Mouse (Mus musculus) ES-Bruce4 (cell line): ENCODE data around the gene Lrig2.

ENCODE experiments used
- CTCF ChIP-seq: IDR thresholded peaks from one replicate; pipeline ENCODE4 v1.8.1; 2011; ENCODE audit warnings: low read depth, low read length
- EP300 ChIP-seq: IDR thresholded peaks from 2 replicates; pipeline ENCODE4 v1.6.1; 2011; ENCODE audit warnings: low read depth, low read length; ENCODE audit not compliant: insufficient read depth
- POLR2A ChIP-seq: IDR thresholded peaks from one replicate; pipeline ENCODE4 v1.8.1; 2011; ENCODE audit warnings: low read length; ENCODE audit not compliant: insufficient read depth

DNA sequence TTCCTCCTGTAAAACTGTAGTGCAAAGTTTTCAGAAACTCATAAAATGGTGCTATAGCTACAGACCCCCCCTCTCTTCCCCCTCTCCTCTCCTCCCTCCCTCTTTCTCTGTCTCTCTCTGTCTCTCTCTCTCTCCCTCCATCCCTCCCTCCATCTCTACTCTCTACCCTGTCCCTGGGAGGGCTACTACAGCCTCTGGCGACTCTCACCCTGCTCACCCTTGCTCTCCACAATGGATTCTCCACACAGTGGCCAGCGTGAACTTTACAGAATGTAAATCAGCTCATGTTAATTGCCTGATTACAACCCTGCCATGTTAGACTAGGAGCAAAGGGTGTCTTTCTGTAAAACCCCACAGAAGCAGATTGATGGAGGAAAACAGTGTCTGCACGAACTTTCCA lies 157.8 kb downstream of the Lrig2 start:
- no peak for TF ChIP-seq POLR2A
- no peak for TF ChIP-seq EP300
- no peak for TF ChIP-seq CTCF
